Mouse (Mus musculus): ENCODE measurements at regions not wholly inside any gene's neighbourhood (a gene's known extent, or its start where the extent isn't known, plus 50 kb on each side); places are given as distances from the start of the nearest gene placed in this dataset.

- no peak for DNase-seq
Observed at GRCm38 (mm10) chr7:125281371-125281770, 163.1 kb upstream of the Kdm8 start.

GRCm38 (mm10) chr7:125295226-125295625 is 149.2 kb upstream of the Kdm8 start:
- DNase-seq, result no peak

- no peak for DNase-seq
Observed at GRCm38 (mm10) chr7:125308433-125308832, 136.0 kb upstream of the Kdm8 start.

GRCm38 (mm10) chr7:125310971-125311370 is 133.5 kb upstream of the Kdm8 start:
- DNase-seq, result no peak

GRCm38 (mm10) chr7:125313604-125314003 is 130.9 kb upstream of the Kdm8 start:
- no peak for DNase-seq

- DNase-seq, result peak; percentile 25
Observed at GRCm38 (mm10) chr7:125334769-125335168, 109.7 kb upstream of the Kdm8 start.

- DNase-seq, result peak; percentile 95
Observed at GRCm38 (mm10) chr7:125335586-125336165, 108.8 kb upstream of the Kdm8 start.

GRCm38 (mm10) chr7:125336826-125337225 is 107.7 kb upstream of the Kdm8 start:
- DNase-seq, result no peak

- DNase-seq, result no peak
Observed at GRCm38 (mm10) chr7:125338177-125338751, 106.2 kb upstream of the Kdm8 start.

GRCm38 (mm10) chr7:125340326-125340905 is 104.1 kb upstream of the Kdm8 start:
- DNase-seq, result peak; percentile 55

- no peak for DNase-seq
Observed at GRCm38 (mm10) chr7:125349606-125350005, 94.9 kb upstream of the Kdm8 start.

- no peak for DNase-seq
Observed at GRCm38 (mm10) chr7:125354211-125354610, 90.3 kb upstream of the Kdm8 start.

GRCm38 (mm10) chr7:125354956-125355355 is 89.5 kb upstream of the Kdm8 start:
- no peak for DNase-seq

- DNase-seq, result no peak
Observed at GRCm38 (mm10) chr7:125358016-125358415, 86.5 kb upstream of the Kdm8 start.

- no peak for DNase-seq
Observed at GRCm38 (mm10) chr7:125383021-125383420, 61.5 kb upstream of the Kdm8 start.

GRCm38 (mm10) chr7:125384171-125384570 is 60.3 kb upstream of the Kdm8 start:
- no peak for DNase-seq

- peak; percentile 8 for DNase-seq
Observed at GRCm38 (mm10) chr7:125392536-125392935, 51.9 kb upstream of the Kdm8 start.

GRCm38 (mm10) chr7:125393228-125393627 is 51.2 kb upstream of the Kdm8 start:
- no peak for DNase-seq

GRCm38 (mm10) chr7:125393654-125394346 is 50.7 kb upstream of the Kdm8 start:
- peak; percentile 94 for DNase-seq
